In genomic region chr4:99966555-99966954, GRCm38 (mm10) we compare ENCODE assay signal across 32 mouse cellular contexts. TPM values are rescaled to one million over a fixed set of nuclear protein-coding genes. Genes with fewer than 3 reads are reported as not detected.
DNase-seq lines count a peak whose midpoint lies in the region; ATAC-seq and TF ChIP-seq lines count a peak whose summit lies in the region.
"Had no signal": no experiment of that assay in that cellular context is flagged by ENCODE, and none has a peak within 500 bp of the region (broad histone marks: within the 10 kb centered on the region; RNA-seq: fewer than 3 reads in every experiment).

No protein-coding gene starts in this region.

- peak; percentile 25 for DNase-seq in hindbrain, embryonic 11.5 days (ENCODE audit: low spot score)
- no peak for DNase-seq in hindbrain, postnatal 0 days (ENCODE audit: low spot score)
- peak; percentile 66 for DNase-seq in embryonic facial prominence, embryonic 10.5 days (ENCODE audit: low spot score)
- peak; percentile 54 for DNase-seq in hindlimb bud, embryonic 11.5 days (ENCODE audit: extremely low spot score, low read depth, low spot score)
- DNase-seq in mesoderm, embryonic 11.5 days (ENCODE audit: low read depth, low spot score), result peak; percentile 59
- DNase-seq in adrenal gland, adult (ENCODE audit: inconsistent age in 2 of 2, low spot score in 1 of 2), result no peak
- DNase-seq in layer of hippocampus, adult 2 months (ENCODE audit: low spot score in 2 of 2), result no peak
- DNase-seq: adrenal gland, postnatal 25 days; cerebellum, adult 2 months; cerebellum, postnatal 14 days; heart, adult 2 months; heart, postnatal 10 days; kidney, adult 9 months; kidney, postnatal 14 days; liver; lung, adult 2 months; lung, postnatal 10 days; right cerebral cortex, postnatal 4 days; thymus, adult 18-20 months; thymus, postnatal 4 days had no signal

- H3K9ac ChIP-seq in hindbrain, embryonic 11.5 days (ENCODE audit: low read depth, low read length), result no peak overlapping the region
- H3K9ac ChIP-seq in hindbrain, postnatal 0 days (replicated peaks; ENCODE audit: low read length), result no peak overlapping the region
- no peak overlapping the region for H3K9ac ChIP-seq in kidney, embryonic 15.5 days
- H3K9ac ChIP-seq: forebrain, embryonic 13.5 days; heart, embryonic 13.5 days; liver, embryonic 14.5 days; neural tube, embryonic 13.5 days had no signal

- no peak overlapping the region for H3K4me3 ChIP-seq in hindbrain, embryonic 11.5 days (ENCODE audit: low read depth, low read length)
- no peak overlapping the region for H3K4me3 ChIP-seq in hindbrain, postnatal 0 days (ENCODE audit: low read length)
- H3K4me3 ChIP-seq in embryonic facial prominence, embryonic 10.5 days, result 0 out of 2 replicates have a peak overlapping the region, but pooled peaks have one; percentile 1
- no peak overlapping the region for H3K4me3 ChIP-seq in kidney, embryonic 15.5 days (replicated peaks)
- no peak overlapping the region for H3K4me3 ChIP-seq in layer of hippocampus, adult 2 months
- H3K4me3 ChIP-seq: erythroblast, embryonic 14.5 days; forebrain, embryonic 13.5 days; heart, adult 2 months; heart, embryonic 13.5 days; left cerebral cortex, adult 2 months; midbrain, embryonic 10.5 days; neural tube, embryonic 13.5 days had no signal

- TF ChIP-seq CTCF in hindbrain, postnatal 0 days (IDR thresholded peaks at IDR 0.05; ENCODE audit: low read depth), result no peak
- no peak for TF ChIP-seq CTCF in layer of hippocampus, adult 2 months (conservative IDR thresholded peaks at IDR 0.05)

- WGBS in hindbrain, embryonic 11.5 days, result 56% methylated on average over 6 of the region's 6 CpGs
- WGBS in hindbrain, postnatal 0 days, result 77% methylated on average over 6 of the region's 6 CpGs
- 39% methylated on average over 6 of the region's 6 CpGs for WGBS in embryonic facial prominence, embryonic 10.5 days
- WGBS in kidney, embryonic 15.5 days, result 76% methylated on average over 6 of the region's 6 CpGs

- no peaks in the 10 kb centered on the region for H3K9me3 ChIP-seq in hindbrain, embryonic 11.5 days (ENCODE audit: control insufficient read depth, low read length)
- no peaks in the 10 kb centered on the region for H3K9me3 ChIP-seq in hindbrain, postnatal 0 days (ENCODE audit: low read length)
- H3K9me3 ChIP-seq in embryonic facial prominence, embryonic 10.5 days, result no peaks in the 10 kb centered on the region
- H3K9me3 ChIP-seq in kidney, embryonic 15.5 days (replicated peaks), result no peaks in the 10 kb centered on the region
- H3K9me3 ChIP-seq: forebrain, embryonic 13.5 days; heart, embryonic 13.5 days; midbrain, embryonic 10.5 days; neural tube, embryonic 13.5 days had no signal

- H3K27ac ChIP-seq in hindbrain, embryonic 11.5 days (ENCODE audit: low read depth, low read length), result no peak overlapping the region
- H3K27ac ChIP-seq in hindbrain, postnatal 0 days, result no peak overlapping the region
- H3K27ac ChIP-seq in embryonic facial prominence, embryonic 10.5 days (replicated peaks), result peak overlapping the region; percentile 80; the same call in 1 of the 2 replicates
- H3K27ac ChIP-seq in kidney, embryonic 15.5 days, result no peak overlapping the region
- H3K27ac ChIP-seq in layer of hippocampus, adult 2 months, result no peak overlapping the region
- H3K27ac ChIP-seq: forebrain, embryonic 13.5 days; heart, adult 2 months; heart, embryonic 13.5 days; left cerebral cortex, adult 2 months; liver, embryonic 14.5 days; macrophage; midbrain, embryonic 10.5 days; neural tube, embryonic 13.5 days; stomach, postnatal 0 days had no signal

- H3K27me3 ChIP-seq in hindbrain, embryonic 11.5 days (ENCODE audit: control insufficient read depth, insufficient read depth, low read length), result no peaks in the 10 kb centered on the region
- no peaks in the 10 kb centered on the region for H3K27me3 ChIP-seq in hindbrain, postnatal 0 days (ENCODE audit: insufficient read depth, low read length)
- H3K27me3 ChIP-seq in embryonic facial prominence, embryonic 10.5 days (replicated peaks; ENCODE audit: low read depth, poor library complexity, severe bottlenecking), result no peaks in the 10 kb centered on the region
- H3K27me3 ChIP-seq in kidney, embryonic 15.5 days, result no peaks in the 10 kb centered on the region
- H3K27me3 ChIP-seq: forebrain, embryonic 13.5 days; heart, embryonic 13.5 days; neural tube, embryonic 13.5 days had no signal

- H3K4me1 ChIP-seq in hindbrain, embryonic 11.5 days (replicated peaks; ENCODE audit: control insufficient read depth, insufficient read depth, low read length), result no peaks in the 10 kb centered on the region
- no peaks in the 10 kb centered on the region for H3K4me1 ChIP-seq in hindbrain, postnatal 0 days (ENCODE audit: insufficient read depth, low read length)
- H3K4me1 ChIP-seq in embryonic facial prominence, embryonic 10.5 days, result peaks cover 53% of the 10 kb centered on the region
- peaks cover 18% of the 10 kb centered on the region for H3K4me1 ChIP-seq in kidney, embryonic 15.5 days
- H3K4me1 ChIP-seq: forebrain, embryonic 13.5 days had no signal

- ATAC-seq in hindbrain, embryonic 11.5 days (ENCODE audit: low FRiP score), result no peak
- no peak for ATAC-seq in hindbrain, postnatal 0 days
- no peak for ATAC-seq in kidney, embryonic 15.5 days (replicated peaks; ENCODE audit: low FRiP score)
- ATAC-seq: CD4-positive, CD25-positive, alpha-beta regulatory T cell, adult 4 months; forebrain, embryonic 13.5 days; intestine, postnatal 0 days had no signal

- H3K36me3 ChIP-seq in hindbrain, embryonic 11.5 days (ENCODE audit: control insufficient read depth, insufficient read depth, low read length), result no peaks in the 10 kb centered on the region
- H3K36me3 ChIP-seq in hindbrain, postnatal 0 days (ENCODE audit: insufficient read depth, low read length), result peaks cover 14% of the 10 kb centered on the region
- H3K36me3 ChIP-seq in embryonic facial prominence, embryonic 10.5 days (replicated peaks), result peaks cover 30% of the 10 kb centered on the region
- H3K36me3 ChIP-seq in kidney, embryonic 15.5 days, result peaks cover 26% of the 10 kb centered on the region

- H3K4me2 ChIP-seq in hindbrain, embryonic 11.5 days (replicated peaks; ENCODE audit: low read depth, low read length), result no peak overlapping the region
- H3K4me2 ChIP-seq in hindbrain, postnatal 0 days (ENCODE audit: low read depth, low read length), result no peak overlapping the region
- no peak overlapping the region for H3K4me2 ChIP-seq in kidney, embryonic 15.5 days
- H3K4me2 ChIP-seq: forebrain, embryonic 13.5 days; heart, embryonic 13.5 days; neural tube, embryonic 13.5 days had no signal

RNA-seq across cellular contexts. Expression of gene Itgb3bp, which starts 36.9 kb away (rescaled TPM):
- 45.8 and 48.1 TPM in 2 replicates for polyA plus RNA-seq in hindbrain, embryonic 11.5 days (2014; fragmentation: Nextera tagmentation; extraction: Ambion mirVana)
- total RNA-seq in hindbrain, postnatal 0 days (2014; rRNA removed), result 1.8 and 2.8 TPM in 2 replicates
- 12.7 and 13.9 TPM in 2 replicates for polyA plus RNA-seq in hindbrain, postnatal 0 days (2015; fragmentation: Nextera tagmentation; extraction: Ambion mirVana)
- polyA plus RNA-seq in embryonic facial prominence, embryonic 10.5 days (2016; fragmentation: Nextera tagmentation; extraction: Ambion mirVana), result 52.7 and 55.7 TPM in 2 replicates
- polyA plus RNA-seq in kidney, embryonic 15.5 days (2015; fragmentation: Nextera tagmentation; extraction: Ambion mirVana), result 37.8 and 45.0 TPM in 2 replicates
- 1 to 10 TPM; 5.1 to 6.4 TPM for total RNA-seq in layer of hippocampus, adult 2 months (2021)

RNA-seq across cellular contexts. Expression of gene Pgm1, which starts 37.3 kb away (rescaled TPM):
- polyA plus RNA-seq in hindbrain, embryonic 11.5 days (2014; fragmentation: Nextera tagmentation; extraction: Ambion mirVana), result 47.5 and 48.9 TPM in 2 replicates
- total RNA-seq in hindbrain, postnatal 0 days (2014; rRNA removed), result 124 and 125 TPM in 2 replicates
- polyA plus RNA-seq in hindbrain, postnatal 0 days (2015; fragmentation: Nextera tagmentation; extraction: Ambion mirVana), result 125 and 128 TPM in 2 replicates
- 62.9 and 77.5 TPM in 2 replicates for polyA plus RNA-seq in embryonic facial prominence, embryonic 10.5 days (2016; fragmentation: Nextera tagmentation; extraction: Ambion mirVana)
- 66.8 and 72.0 TPM in 2 replicates for polyA plus RNA-seq in kidney, embryonic 15.5 days (2015; fragmentation: Nextera tagmentation; extraction: Ambion mirVana)
- total RNA-seq in layer of hippocampus, adult 2 months (2021), result 10 to 100 TPM; 62.4 to 63.0 TPM

Comparison
In these comparisons a context has a peak if more than half of its experiments do, and no peak if none do; other contexts are left out.
1. DNase-seq: peak in hindbrain, embryonic 11.5 days (single experiment), embryonic facial prominence, embryonic 10.5 days (single experiment), hindlimb bud, embryonic 11.5 days (single experiment) and mesoderm, embryonic 11.5 days (single experiment); none in hindbrain, postnatal 0 days (single experiment), adrenal gland, adult (0 of 2) and layer of hippocampus, adult 2 months (0 of 2).